Mouse (Mus musculus): Measurements from ENCODE around the gene Sh3rf3.
A peak's percentile ranks its signal among the peaks of the same experiment; 100 is the strongest.

Gene Sh3rf3

DNA sequence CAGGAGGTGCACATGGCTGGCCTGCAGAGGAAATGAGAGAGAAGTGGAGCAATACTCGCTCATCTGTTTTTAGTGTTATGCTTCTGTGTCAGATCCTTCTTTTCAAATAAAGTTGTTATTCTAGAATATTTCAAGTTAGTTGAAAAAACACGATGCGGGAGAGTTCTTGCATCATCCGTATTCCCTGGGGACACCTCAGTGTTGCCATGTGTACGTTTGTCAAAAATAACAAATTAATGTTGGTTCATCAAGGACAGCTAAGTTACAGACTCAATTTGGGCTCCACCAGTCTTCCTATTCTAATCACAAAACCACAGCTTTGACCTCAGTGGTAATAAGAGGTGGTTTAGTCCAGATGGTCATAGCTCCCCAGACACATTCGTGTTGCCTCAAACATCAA is 35.4 kb downstream of the Sh3rf3 start:
- DNase-seq (ENCODE audit: low read depth, low spot score): no peak

DNA sequence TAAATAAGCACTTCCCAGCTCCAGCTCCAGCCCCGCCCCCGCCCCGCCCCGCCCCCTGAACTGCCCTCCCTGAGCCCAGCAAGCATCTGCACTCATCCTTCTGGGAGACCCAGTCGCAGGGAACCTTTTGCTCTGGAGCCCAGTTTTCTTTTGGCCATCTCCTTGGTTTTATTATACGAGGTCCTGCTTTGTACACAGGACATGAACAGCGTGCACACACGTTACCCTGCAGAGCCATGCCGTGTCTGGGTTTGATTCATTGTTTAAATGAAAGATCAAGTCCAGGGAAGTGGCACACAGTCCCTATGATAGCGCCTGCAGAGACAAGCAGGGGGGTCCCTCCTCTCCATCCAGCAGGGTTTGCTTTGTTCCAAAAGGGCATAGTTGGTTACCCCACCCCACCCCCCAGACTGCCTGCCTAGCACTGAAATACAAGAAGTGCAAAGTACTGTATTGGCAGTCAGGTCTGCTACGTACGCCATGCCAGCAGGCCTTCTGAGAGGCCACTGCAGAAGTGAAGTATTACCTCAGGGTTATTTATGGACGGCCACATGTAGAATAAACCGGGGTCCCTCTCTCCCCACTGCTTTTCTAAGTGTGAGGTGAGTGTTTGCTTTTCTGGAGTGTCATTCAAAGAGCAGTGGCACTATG is 41.5 kb downstream of the Sh3rf3 start:
- DNase-seq (ENCODE audit: low read depth, low spot score): no peak

DNA sequence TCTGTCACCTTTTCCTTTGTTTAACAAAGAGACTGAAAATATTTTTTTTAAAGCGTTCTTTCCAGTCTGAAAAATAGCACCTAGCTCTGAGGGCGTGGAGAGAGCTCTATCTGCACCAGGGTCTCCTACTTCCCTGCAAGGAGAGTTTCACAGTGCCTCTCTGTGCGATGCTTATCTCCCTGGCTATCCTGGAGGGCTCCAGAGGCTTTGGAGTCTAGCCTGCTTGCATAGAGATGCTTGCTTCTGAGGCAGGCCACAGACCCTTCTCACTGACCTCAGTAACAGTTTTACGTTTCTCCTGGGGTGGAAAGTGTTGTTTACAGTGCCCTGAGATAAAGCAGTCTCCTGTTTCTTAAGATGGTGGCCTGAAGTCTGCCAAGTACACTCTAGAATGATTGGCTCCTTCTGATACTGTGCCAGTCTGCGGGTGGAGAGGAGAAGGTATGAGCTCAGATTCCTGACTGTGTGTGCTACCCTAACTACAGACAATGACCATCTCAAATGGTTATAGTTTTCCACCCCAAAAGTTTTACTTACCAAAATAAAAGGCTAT is 42.1 kb downstream of the Sh3rf3 start:
- no peak for DNase-seq (ENCODE audit: low read depth, low spot score)

DNA sequence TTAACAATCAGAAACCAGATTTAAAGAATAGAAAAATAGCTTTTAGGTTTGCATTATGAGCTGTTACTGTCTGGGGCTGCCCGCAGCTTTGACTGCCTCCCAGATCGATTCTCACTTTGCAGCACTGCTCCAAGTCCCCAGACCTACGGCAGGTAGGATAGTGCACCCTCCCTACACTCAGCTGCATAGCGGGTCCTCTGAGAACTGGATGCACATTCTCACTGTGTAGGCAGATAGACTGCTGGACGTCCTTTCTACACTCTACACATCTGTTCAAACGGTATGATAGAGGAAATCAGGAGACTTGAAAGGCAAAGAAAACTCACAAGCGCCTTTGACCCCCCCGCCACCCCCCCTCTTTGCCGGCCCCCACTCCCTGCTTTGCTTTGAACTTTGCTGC is 42.7 kb downstream of the Sh3rf3 start:
- DNase-seq (ENCODE audit: low read depth, low spot score): no peak

DNA sequence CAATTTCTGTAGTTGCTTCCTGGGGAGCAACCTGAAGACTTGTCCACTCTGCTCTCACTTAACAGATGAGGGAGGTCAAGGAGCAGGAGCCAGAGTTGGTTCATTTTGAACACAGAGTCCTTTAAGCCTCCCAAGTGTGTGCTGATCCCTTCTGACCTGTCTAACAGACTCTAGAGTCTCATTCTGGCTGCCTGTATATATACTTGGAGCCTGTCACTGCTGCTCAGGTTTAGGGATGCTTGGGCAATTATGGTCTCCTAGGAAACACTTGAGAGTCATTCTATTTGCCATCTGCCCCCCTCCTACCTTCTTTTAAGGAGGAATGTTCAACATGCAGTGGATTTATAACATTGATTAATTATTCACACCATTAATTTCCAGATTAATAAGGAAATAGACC is 43.6 kb downstream of the Sh3rf3 start:
- no peak for DNase-seq (ENCODE audit: low read depth, low spot score)

DNA sequence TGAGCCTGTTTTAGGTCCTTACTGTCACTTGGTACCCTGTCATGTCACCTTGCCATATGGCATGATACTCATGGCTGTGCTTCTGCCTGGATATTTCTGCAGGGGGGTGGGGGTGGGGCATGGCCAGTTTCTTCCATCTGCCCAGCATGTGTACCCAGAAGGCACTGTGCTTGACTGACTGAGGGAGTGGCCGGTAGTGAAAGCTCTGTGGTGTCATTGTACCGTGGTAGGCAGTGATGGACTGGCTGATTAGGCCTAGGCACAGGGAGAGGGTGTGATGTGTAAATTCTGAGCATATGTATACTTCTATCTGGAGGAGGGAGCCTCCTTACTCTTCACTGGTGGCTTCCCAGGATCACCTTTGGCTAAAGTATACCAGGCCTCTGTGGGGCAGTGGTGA is 51.6 kb downstream of the Sh3rf3 start:
- no peak for DNase-seq (ENCODE audit: low read depth, low spot score)

DNA sequence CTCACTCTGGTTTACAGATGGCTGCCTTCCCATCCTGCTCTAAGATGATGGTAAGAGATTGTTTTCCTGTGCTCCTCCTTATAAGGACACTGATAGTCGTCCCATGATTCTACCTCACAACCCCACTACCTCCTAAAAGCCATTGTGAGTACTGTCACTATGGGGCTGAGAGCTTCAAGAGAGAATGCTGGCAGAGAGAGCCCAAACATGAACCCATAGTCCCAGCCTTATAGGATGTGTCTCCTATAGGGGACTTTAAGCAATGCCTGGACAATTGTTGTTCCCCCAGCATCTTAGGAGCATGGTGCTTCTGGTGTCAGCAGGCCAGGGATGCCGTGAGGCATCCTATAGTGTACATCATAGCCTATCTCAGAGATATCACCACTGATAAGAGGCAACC is 54.4 kb downstream of the Sh3rf3 start:
- DNase-seq (ENCODE audit: low read depth, low spot score): no peak

DNA sequence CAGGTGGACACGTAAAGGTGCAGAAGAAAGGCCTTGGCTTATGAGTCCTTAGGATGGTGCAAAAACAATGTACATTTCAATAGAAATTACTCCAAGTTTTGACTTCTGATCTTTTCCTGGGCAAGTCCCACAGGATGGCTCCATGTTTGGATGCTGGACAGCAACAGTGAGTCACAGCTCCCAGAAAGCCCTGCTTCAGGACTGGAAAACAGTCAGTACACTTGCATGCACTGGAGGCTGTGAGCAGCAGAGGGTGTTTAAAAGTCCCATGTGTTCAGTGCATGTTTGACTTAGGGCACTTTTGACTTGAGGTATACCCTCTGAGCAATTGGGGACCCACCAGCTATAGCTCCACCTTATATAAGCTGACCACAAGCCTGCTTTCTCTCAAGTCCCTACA is 56.7 kb downstream of the Sh3rf3 start:
- no peak for DNase-seq (ENCODE audit: low read depth, low spot score)

DNA sequence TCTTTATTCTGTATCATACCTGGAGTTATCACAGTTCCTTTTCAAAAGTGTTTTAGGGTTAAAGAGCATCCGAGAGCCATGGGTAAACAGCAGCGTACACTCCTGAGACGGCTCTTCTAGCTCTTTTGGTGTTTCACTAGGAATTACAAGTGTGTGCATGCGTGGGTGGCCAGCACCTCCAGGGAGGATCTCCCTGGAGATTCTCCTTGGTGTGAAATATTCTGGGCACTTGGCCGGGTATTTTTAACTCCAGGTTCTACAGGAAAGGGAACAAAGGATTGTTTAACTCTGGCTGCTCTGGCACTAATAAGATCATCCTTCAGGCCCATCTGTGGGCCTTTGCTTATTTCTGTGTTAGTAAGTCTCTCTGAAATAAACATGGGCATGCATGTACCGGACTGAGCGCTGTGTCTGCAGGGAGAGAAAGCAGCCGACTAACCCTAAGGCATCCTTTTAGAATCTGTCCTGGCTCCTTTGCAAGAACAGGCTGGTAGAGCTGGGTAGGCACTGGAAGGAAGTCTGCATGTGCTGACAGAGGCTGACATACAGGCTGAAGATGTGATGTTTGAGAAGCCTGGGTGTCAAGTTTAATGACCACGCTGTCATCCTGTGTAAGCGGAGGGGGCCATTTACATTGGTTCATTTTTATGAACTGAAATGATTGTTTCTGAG is 58.1 kb downstream of the Sh3rf3 start:
- peak; percentile 81 for DNase-seq (ENCODE audit: low read depth, low spot score)

DNA sequence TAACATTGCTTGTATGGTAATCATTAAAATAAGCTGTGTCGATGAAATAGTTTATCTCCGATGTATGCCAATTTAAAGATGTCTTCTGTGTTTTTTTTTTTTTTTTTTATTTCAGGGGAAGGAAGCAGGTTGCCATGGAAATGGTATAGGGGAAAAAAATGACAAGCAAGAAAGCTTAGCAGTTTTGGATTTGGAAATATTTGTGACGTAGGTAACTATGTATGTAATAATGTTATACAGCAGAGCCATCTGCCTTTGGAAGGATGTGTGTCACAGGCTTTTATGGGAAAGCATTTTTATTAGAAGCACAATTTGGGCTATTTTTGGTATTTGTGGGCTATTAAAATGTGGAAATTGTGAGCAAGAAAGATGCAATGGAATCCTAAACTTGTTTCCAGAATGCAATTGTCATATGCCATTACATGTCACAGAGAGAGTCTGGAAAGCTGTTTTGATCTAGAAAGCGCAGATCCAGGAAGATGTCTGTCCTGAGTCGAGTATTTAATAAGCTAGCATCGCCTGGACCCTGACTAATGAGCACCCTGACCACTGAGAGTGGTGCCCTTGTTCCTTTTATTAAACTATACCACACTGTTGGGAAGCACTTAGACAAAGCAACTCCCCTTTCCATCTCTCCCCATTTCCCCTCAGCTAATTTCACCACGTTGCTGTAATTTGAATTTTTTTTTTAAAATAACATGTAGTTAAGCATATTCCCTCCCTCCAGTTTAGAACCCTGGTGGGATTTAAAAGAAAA is 58.8 kb downstream of the Sh3rf3 start:
- DNase-seq (ENCODE audit: low read depth, low spot score): peak; percentile 32

DNA sequence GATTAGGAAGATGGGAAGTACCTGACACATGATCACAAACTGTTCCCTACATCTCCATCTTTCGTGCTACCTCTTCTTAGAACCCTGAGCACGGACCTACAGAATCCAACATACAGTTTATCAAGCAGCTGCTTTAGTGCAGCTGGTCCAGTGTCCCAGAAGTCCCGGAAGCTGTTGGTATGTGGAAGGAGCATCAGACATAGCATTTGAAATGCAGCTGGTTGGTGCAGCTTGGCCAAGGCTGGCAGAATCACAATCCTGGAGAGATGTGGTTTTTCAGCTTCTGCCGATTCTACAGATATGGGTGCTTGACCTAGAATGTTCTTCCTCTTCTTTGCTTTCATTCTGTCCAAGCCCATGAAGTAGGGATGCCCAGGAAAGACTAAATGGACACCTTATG is 64.7 kb downstream of the Sh3rf3 start:
- DNase-seq (ENCODE audit: low read depth, low spot score): no peak

DNA sequence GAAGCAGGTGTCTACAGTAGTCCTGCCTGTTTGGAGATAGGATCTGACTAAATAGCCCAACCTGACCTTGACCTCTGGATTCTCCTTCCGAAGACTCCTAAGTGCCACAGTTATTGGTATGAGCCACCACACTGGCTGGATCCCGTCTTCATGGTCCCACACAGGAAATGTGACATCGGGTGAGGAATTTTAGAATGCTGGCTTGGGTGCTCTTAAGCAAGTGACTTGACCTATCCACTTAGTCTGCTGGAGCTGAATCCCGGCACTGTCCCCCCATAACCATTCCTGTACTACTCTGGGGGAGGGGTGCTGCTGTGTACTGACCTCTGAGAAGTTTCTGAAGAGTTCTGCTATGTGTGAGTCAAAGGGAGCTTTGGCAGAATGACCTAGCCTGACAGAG is 65.5 kb downstream of the Sh3rf3 start:
- DNase-seq (ENCODE audit: low read depth, low spot score): no peak

DNA sequence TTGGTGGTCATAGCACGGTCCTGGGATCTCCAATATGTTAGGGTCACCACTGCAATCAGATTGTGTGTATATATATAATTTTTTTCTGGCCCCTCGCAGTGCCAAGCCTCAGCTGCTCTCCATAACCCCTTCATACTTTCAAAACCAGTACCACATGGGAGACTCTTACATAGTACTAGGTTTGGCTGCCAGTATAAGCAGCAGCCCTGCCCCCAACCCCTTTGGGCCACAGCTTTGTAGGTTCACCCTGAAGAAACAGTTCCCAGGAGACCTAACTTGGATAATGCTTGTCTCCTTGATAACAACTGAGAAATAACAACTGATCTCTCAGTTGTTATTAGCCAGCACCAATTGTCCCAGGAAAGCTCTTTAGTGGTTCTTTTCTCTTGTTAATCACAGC is 69.6 kb downstream of the Sh3rf3 start:
- DNase-seq (ENCODE audit: low read depth, low spot score): no peak

DNA sequence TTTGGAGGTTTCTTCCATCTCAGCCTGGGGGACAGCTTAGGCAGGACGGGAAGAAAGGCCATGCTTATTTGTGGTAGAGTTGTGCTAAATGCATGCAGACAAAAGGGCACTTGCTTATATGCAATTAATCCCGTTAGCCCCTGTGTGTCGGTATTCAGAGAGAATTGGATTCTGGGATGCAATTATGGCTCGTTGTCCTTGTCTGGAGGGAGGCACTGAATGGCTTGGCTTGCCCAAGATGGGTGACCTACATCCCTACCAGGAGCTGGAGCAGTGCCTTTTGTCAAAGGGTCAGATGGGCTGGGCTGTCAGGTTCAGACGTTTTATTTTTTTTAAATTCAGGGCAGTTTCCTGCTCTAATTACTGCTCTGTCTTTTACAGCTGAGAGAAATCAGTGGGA is 72.2 kb downstream of the Sh3rf3 start:
- no peak for DNase-seq (ENCODE audit: low read depth, low spot score)

DNA sequence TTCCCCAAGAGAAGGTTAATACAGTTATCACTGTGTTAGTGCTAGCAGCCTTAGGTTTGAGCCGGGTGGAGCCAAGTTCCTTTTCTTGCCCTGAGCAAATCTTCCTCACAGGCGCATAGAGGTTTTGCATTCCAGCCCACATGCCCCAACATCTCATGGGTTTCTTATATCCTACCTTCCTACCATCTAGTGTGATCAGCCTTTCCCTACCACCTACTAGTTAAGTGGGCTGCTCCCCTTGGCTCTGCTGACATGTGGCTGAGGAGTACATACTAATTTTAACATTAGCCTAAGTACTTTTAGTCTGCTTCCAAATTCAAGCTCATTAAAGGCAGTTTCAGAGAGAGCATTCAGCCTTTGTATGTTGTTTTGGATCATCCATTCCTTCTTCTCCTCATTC is 72.7 kb downstream of the Sh3rf3 start:
- DNase-seq (ENCODE audit: low read depth, low spot score): peak; percentile 54

DNA sequence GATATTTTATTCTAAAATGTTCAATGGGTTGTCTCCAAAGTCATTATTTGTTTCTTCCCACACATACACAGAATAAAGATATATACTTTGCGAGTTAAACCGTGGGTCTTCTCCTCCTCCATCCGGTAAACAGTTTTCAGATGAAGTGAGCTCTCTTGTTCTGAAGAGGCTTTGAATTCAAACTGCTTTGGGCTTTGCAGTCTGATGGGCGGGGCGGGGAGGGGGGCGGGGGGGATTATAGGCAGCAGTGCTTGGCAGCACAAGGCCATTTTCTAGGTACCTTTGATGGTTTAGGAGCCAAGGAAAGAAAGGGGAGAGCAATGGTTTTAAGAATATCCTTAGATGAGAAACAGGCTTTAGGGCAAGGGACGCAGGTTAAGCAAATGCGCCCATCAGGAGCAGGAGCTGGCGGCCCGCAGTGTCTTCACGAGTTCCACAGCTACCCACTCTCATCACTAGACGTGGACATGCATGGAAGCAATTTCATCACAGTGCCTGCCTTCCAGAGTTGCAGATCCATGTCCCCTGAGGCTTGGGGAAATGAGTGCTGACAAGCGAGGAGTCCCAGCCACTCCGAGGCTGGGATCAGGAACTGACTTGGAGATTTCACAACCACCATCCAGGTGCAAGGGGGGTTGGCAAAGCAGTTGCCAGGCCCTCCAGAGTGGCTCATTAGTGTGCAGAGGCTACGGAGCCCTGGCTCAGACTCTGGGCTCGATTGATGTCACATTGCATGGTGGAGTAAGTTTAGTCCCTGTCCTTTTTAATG is 77.7 kb downstream of the Sh3rf3 start:
- DNase-seq (ENCODE audit: low read depth, low spot score): no peak

DNA sequence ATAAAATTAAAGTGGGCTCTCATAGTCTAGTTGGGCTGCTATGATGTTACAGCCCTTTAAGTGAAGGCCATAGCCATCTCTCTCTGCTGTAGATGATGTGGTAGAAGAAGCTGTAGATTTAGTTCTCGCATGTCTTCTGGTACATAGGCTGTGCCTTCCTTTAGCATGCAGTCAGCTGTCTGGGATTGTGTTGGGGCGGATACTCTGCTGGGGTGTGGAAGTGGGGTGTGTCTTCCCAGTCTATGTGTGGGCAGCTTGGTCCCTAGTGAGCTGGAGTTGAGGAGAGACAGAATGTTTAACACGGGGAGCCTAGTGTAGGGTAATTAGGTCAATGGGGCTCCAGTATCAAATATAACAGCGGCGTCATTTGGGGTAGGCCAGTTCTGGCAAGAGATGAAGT is 82.3 kb downstream of the Sh3rf3 start:
- no peak for DNase-seq (ENCODE audit: low read depth, low spot score)

DNA sequence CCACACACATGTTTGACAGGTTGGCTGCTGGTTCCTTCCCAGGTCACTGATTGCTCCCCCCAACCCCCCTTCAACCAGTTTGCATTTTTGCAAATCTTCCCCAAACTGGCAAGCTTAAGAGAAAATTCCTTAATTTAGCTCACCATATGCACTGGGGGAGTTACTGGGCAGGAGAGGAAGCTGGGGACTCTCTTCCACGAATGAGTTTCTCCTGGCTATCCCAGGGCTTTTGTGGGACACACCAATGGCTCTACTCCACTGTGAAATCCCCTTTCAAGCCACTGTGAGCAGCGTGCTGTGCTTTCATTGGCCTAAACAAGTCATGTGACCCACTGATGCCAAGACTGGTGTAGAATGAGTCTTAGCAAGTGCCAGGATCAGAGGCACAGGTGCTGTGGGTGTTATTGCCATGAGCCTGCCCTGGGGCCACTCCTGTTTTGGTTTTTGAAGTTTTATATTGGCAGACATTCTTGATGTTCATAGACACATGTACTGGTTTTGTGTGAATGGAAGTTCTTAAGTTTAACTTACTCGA is 83.9 kb downstream of the Sh3rf3 start:
- DNase-seq (ENCODE audit: low read depth, low spot score): peak; percentile 45

DNA sequence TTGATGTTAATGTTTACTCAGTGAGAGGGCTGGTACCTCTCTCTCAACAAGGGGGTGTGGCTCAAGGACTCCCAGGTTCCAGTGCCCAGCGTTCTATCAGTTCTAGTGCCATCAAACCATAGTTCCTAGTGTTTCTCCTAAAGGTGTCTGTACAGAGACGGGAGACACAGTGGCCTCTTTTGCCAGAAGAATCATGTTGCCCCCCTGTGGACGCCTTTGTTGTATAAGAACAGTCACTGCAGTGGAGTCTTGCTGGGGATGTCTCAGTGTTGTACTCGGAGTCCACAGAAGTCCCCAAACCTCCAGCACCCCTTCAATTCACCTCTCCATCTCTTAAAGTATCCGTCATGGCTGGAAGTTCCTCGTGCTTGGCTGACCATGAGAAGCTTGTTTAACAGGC is 92.1 kb downstream of the Sh3rf3 start:
- no peak for DNase-seq (ENCODE audit: low read depth, low spot score)

DNA sequence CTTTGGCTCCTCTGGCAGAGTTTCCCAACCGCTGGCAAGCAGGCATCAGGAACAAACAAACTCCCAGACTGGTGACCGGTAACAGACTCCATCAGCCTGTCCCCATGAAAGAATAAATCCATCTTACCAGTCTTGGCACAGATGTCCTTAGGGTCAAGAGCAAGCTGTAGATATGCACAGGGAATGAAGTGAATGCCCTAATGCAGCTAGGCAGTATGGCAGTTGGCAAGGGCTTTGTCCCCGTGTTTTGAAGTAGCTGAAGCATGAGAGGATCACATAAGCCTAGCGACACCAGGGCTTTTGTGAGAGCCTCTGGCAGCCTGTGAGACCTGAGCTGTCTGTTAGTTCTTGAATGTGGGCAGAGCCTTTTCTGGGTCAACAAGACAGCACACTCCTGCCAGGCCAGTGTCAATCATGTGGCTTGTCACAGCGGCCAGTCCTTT is 93.9 kb downstream of the Sh3rf3 start:
- DNase-seq (ENCODE audit: low read depth, low spot score): no peak

DNA sequence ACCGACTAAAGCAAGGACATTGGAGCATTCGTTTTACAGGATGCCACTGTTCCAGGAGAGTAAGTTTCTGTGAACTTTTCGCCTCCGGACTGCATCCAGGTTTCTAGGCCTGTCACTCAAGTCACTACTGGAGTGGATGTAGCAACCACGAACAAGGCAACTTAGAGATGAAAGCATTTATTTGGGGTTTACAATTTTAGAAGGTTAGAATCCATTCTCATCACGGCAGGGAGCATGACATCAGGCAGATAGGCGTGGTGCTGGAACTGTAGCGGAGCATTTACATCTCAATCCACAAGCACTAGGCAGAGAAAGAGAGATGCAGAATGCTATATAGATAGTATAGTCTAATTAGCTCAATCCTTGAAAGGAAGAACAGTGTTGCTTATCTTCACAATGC is 95.3 kb downstream of the Sh3rf3 start:
- no peak for DNase-seq (ENCODE audit: low read depth, low spot score)

Data from telencephalon, adult 2 months (tissue).